Mouse (Mus musculus) layer of hippocampus, adult 18-20 months (tissue): ENCODE data around the gene Haus7. TPM values are rescaled to one million over a fixed set of nuclear protein-coding genes. Genes with fewer than 3 reads are reported as not detected.
A peak's percentile ranks its signal among the peaks of the same experiment; 100 is the strongest.
"Not testable (repeated sequence)": the region's sequence is repeated elsewhere in the genome, so short reads cannot be mapped to it uniquely, and the experiment has no call there.

Experiments
- DNase-seq, 2 experiments: peaks; one replicate each; pipeline ENCODE4 v3.0.0; 2022; ENCODE audit warnings: low spot score in 2 of 2
- total RNA-seq, 2 experiments: library from RNA; stranded (reverse); gene quantifications; 2 replicates each; pipeline ENCODE4 v1.2.3; 2021

Gene Haus7
- total RNA-seq, 2 experiments from 2014 or later: 8.9 to 11.4 TPM

- DNase-seq: no peak
Observed at GRCm38 (mm10) chrX:73467446-73468241, 8.8 kb upstream of the Haus7 start.

- no peak for DNase-seq
Observed at GRCm38 (mm10) chrX:73465483-73466186, 6.8 kb upstream of the Haus7 start.

- no peak for DNase-seq
Observed at GRCm38 (mm10) chrX:73460792-73461191, 1.9 kb upstream of the Haus7 start.

GRCm38 (mm10) chrX:73451949-73452348 is 6.9 kb downstream of the Haus7 start:
- DNase-seq: peak; percentile 28 to 72

GRCm38 (mm10) chrX:73441428-73441827 is 17.4 kb downstream of the Haus7 start:
- peak in 1 of 2 experiments; percentile 9 for DNase-seq

- no peak for DNase-seq
Observed at GRCm38 (mm10) chrX:73435252-73435651, 23.6 kb downstream of the Haus7 start, which contains the start of gene Trex2. Trex2 (minus strand) TSS chrX:73435344.

- no peak for DNase-seq
Observed at GRCm38 (mm10) chrX:73432850-73433249, 26.0 kb downstream of the Haus7 start.

- DNase-seq: peak in 1 of 2 experiments; percentile 20
Observed at GRCm38 (mm10) chrX:73430036-73430435, 28.8 kb downstream of the Haus7 start.

GRCm38 (mm10) chrX:73412767-73413166 is 46.1 kb downstream of the Haus7 start:
- peak in 1 of 2 experiments; percentile 6 for DNase-seq

GRCm38 (mm10) chrX:73410880-73411517 is 47.8 kb downstream of the Haus7 start, which contains the start of gene Zfp92:
Zfp92 (plus strand) TSS chrX:73411096.
- peak in 1 of 2 experiments; percentile 49 for DNase-seq

GRCm38 (mm10) chrX:73401616-73402015 is 57.2 kb downstream of the Haus7 start:
- no peak for DNase-seq

GRCm38 (mm10) chrX:73400951-73401350 is 57.9 kb downstream of the Haus7 start:
- DNase-seq: no peak

- not testable (repeated sequence) for DNase-seq
Observed at GRCm38 (mm10) chrX:73398636-73399035, 60.2 kb downstream of the Haus7 start, which contains the start of gene Gm18336. Gm18336 (minus strand) TSS chrX:73398736.

- DNase-seq: no peak
Observed at GRCm38 (mm10) chrX:73396446-73396845, 62.4 kb downstream of the Haus7 start.

- no peak for DNase-seq
Observed at GRCm38 (mm10) chrX:73391481-73391880, 67.4 kb downstream of the Haus7 start.

Other genes starting within 250 kb of the Haus7 start
- gene Xlr4b, start 244.7 kb downstream of the Haus7 start, total RNA-seq: 1 to 10 TPM in 1 of 2 experiments, not detected in 1; 1.2 TPM
- 10 to 100 TPM; 14.9 to 15.2 TPM for gene F8a, start 230.8 kb downstream of the Haus7 start, total RNA-seq
- gene Xlr4c, start 215.9 kb downstream of the Haus7 start, total RNA-seq: under 1 TPM in 1 of 2 experiments, not detected in 1; 0.86 TPM
- gene Xlr3c, start 193.7 kb downstream of the Haus7 start, total RNA-seq: not detected
- gene Xlr5a, start 166.1 kb downstream of the Haus7 start, total RNA-seq: not detected
- not detected for gene Xlr5c, start 166.1 kb downstream of the Haus7 start, total RNA-seq
- gene Gm45015, start 122.2 kb downstream of the Haus7 start, total RNA-seq: not detected
- 10 to 100 TPM; 10.7 to 12.6 TPM for gene Zfp275, start 116.4 kb downstream of the Haus7 start, total RNA-seq
- not detected for gene Gm18336, start 60.3 kb downstream of the Haus7 start, total RNA-seq
- 1 to 10 TPM; 1.8 to 3.0 TPM for gene Zfp92, start 47.9 kb downstream of the Haus7 start, total RNA-seq
- not detected for gene Trex2, start 23.7 kb downstream of the Haus7 start, total RNA-seq
- gene Bgn, start 24.6 kb upstream of the Haus7 start, total RNA-seq: 10 to 100 TPM; 12.0 to 12.6 TPM
- gene Atp2b3, start 44.0 kb upstream of the Haus7 start, total RNA-seq: 100 to 1,000 TPM; 146 to 149 TPM
- gene Dusp9, start 180.4 kb upstream of the Haus7 start, total RNA-seq: under 1 TPM; 0.23 to 0.30 TPM
- 100 to 1,000 TPM; 107 to 135 TPM for gene Pnck, start 201.1 kb upstream of the Haus7 start, total RNA-seq
- gene Slc6a8, start 214.1 kb upstream of the Haus7 start, total RNA-seq: 100 to 1,000 TPM in 1 of 2 experiments, 10 to 100 TPM in 1; 89.6 to 102 TPM